Mouse (Mus musculus): ENCODE results near the gene Lrrc2.

GRCm38 (mm10) chr9:110948813-110949310 is 2.5 kb upstream of the Lrrc2 start:
- TF ChIP-seq USF2 (IDR thresholded peaks at IDR 0.05; ENCODE audit: borderline replicate concordance in 1 of 2, insufficient read depth in 1 of 2, low read depth in 1 of 2, low read length in 2 of 2) (no peak), CTCF (IDR thresholded peaks at IDR 0.05 in 2 of 3, conservative IDR thresholded peaks at IDR 0.05 in 1 of 3; ENCODE audit: control insufficient read depth in 1 of 3, insufficient read depth in 1 of 3, low read depth in 2 of 3, low read length in 3 of 3, poor library complexity in 1 of 3, severe bottlenecking in 1 of 3) (no peak), CHD2 (IDR thresholded peaks at IDR 0.05; ENCODE audit: low read length) (no peak), POLR2AphosphoS2 (IDR thresholded peaks at IDR 0.05; ENCODE audit: low read length) (no peak), E2F4 (IDR thresholded peaks at IDR 0.05; ENCODE audit: borderline replicate concordance, low read depth, low read length) (no peak), ZNF384 (IDR thresholded peaks at IDR 0.05; ENCODE audit: low read depth, low read length) (no peak), TCF12 (IDR thresholded peaks at IDR 0.05; ENCODE audit: low read depth, low read length) (no peak), BHLHE40 (IDR thresholded peaks at IDR 0.05; ENCODE audit: borderline replicate concordance, low read depth, low read length) (no peak)

All from MEL (cell line).